Mouse (Mus musculus): Measurements from ENCODE around the gene Iqsec2. TPM values are rescaled to one million over a fixed set of nuclear protein-coding genes. Genes with fewer than 3 reads are reported as not detected.

Gene Iqsec2
- total and polyA plus RNA-seq, 3 experiments = 61.3 to 111 (median 75.9) TPM

DNA sequence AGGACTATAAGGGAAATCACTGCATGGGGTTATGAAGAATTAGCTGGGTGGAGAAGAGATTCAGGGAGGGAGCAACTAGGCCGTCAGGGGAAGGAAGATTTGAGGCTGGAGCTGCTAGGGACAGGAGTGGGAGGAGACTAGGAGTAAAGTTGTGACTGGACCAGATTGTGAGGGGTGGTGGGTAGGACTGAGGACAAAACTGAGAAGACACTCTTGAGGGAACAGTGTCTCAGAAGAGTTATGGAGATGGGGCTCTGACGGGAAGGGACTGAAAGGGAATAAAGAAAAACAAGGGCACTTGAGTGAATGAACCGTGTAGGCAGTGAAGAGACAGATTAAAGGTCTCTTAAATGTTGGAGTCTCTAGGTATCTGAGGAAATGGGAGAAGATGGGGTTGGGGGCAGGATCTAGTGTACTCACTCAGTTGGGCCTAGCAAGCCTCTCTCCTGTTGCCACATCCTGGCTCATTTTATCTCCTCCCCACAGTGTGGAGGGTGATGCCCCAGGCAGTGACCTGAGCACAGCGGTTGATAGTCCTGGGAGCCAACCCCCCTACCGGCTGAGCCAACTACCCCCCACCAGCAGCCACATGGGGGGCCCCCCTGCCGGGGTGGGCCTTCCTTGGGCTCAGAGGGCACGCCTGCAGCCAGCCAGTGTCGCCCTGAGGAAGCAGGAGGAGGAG is 58.5 kb downstream of the Iqsec2 start:
- Histone ChIP-seq H3K79me2 (replicated peaks; ENCODE audit: control insufficient read depth, insufficient read depth, low read length) (no peaks in the 10 kb centered on the region; the same call in 1 of the 2 replicates), H3K27ac (no peak overlapping the region), H3K4me3 (no peak overlapping the region), H3K9ac (ENCODE audit: low read depth, low read length) (no peak overlapping the region), H3K27me3 (ENCODE audit: control insufficient read depth, insufficient read depth, low read length) (no peaks in the 10 kb centered on the region), H3K4me1 (ENCODE audit: control insufficient read depth, insufficient read depth, low read length) (no peaks in the 10 kb centered on the region; the same call in 1 of the 2 replicates), H3K36me3 (ENCODE audit: control insufficient read depth, insufficient read depth, low read length) (no peaks in the 10 kb centered on the region)
- intact Hi-C loops (cut with DNase I) = no loop called here
- DNase-seq = no peak
- TF ChIP-seq POLR2A (IDR thresholded peaks at IDR 0.05; ENCODE audit: insufficient read depth, low read depth, low read length) = no peak
- no peak for TF ChIP-seq CTCF (IDR thresholded peaks at IDR 0.05)
- TF ChIP-seq EP300 (IDR thresholded peaks at IDR 0.05; ENCODE audit: insufficient read depth, low read depth, low read length) = no peak
- 43% methylated on average over 8 of the region's 8 CpGs for WGBS

DNA sequence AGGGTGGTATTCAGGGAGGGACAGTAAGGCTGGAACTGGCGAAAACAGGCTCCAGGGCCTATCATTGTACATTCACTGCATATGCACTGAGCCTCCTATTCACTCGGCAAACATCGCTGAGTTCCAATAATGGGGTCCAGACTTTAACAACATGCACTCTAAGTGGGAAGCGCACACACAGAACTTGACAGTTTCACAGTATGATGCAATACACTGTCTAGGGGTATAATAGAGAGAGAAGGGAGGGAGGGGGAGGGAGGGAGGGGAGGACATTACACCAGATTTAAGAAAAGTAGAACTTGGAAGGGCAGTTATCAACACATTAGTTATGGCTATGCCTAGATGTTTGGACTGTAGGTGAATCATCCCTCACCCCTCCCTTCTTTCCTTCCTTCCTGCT is 59.2 kb downstream of the Iqsec2 start:
- Histone ChIP-seq H3K27me3 (ENCODE audit: control insufficient read depth, insufficient read depth, low read length) (no peaks in the 10 kb centered on the region), H3K4me3 (no peak overlapping the region), H3K79me2 (replicated peaks; ENCODE audit: control insufficient read depth, insufficient read depth, low read length) (no peaks in the 10 kb centered on the region; the same call in 1 of the 2 replicates), H3K27ac (no peak overlapping the region), H3K36me3 (ENCODE audit: control insufficient read depth, insufficient read depth, low read length) (no peaks in the 10 kb centered on the region), H3K9ac (ENCODE audit: low read depth, low read length) (no peak overlapping the region), H3K4me1 (ENCODE audit: control insufficient read depth, insufficient read depth, low read length) (no peaks in the 10 kb centered on the region)
- TF ChIP-seq POLR2A (IDR thresholded peaks at IDR 0.05; ENCODE audit: insufficient read depth, low read depth, low read length) = no peak
- no peak for DNase-seq
- WGBS = 76% methylated on average over 4 of the region's 4 CpGs
- intact Hi-C loops (cut with DNase I) = no loop called here

DNA sequence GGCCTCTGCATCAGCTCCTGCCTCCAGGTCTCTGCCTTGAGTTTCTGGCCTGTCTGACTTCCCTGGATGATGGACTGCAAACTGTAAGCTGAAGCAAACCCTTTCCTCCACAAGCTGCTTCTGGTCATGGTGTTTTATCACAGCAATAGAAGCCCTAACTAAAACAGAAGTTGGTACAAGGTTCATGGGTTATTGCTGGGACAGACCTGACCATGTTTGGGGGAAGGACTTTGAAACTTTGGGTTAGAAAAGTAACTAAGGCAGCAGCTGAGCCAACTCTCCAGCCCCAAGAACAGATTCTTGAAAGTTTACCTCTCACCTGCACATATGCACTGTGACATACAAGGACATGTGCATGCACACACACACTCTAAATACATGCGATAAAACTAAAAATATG is 61.4 kb downstream of the Iqsec2 start:
- no peaks in the 10 kb centered on the region for H3K27me3 ChIP-seq (ENCODE audit: control insufficient read depth, insufficient read depth, low read length)
- WGBS = 93% methylated on average over 1 of the region's 1 CpGs
- no peak for TF ChIP-seq CTCF (IDR thresholded peaks at IDR 0.05)

DNA sequence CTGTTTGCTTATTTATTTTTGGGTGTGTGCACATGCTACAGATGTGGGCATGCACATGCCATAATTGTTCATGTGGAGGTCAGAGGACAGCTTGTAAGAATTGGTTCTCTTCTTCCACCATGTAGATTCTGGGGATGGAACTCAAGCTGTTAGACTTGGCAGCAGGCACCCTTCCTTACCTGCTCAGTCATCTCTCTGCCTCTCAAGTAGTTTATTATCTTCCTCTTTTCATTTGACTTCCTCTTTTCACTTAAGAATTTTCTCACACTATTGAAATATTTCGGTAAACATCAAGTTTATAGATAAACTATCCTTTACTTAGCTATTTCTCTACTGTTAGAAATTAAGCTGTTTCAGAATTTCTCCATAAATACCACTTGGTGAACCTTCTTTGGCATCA is 70.6 kb downstream of the Iqsec2 start:
- intact Hi-C loops (cut with DNase I) = no loop called here
- no peak for DNase-seq
- WGBS = 73% methylated on average over 1 of the region's 1 CpGs
- H3K27ac ChIP-seq = no peak overlapping the region
- no peaks in the 10 kb centered on the region for H3K36me3 ChIP-seq (ENCODE audit: control insufficient read depth, insufficient read depth, low read length)
- no peaks in the 10 kb centered on the region for H3K79me2 ChIP-seq (replicated peaks; ENCODE audit: control insufficient read depth, insufficient read depth, low read length)
- no peaks in the 10 kb centered on the region for H3K27me3 ChIP-seq (ENCODE audit: control insufficient read depth, insufficient read depth, low read length)
- no peak for TF ChIP-seq EP300 (IDR thresholded peaks at IDR 0.05; ENCODE audit: insufficient read depth, low read depth, low read length)
- H3K4me3 ChIP-seq = no peak overlapping the region
- H3K9ac ChIP-seq (ENCODE audit: low read depth, low read length) = no peak overlapping the region
- H3K4me1 ChIP-seq (ENCODE audit: control insufficient read depth, insufficient read depth, low read length) = no peaks in the 10 kb centered on the region; the same call in 1 of the 2 replicates

More for the DNA sequence above, 61.4 kb downstream of the Iqsec2 start:
- no peaks in the 10 kb centered on the region for H3K4me1 ChIP-seq (ENCODE audit: control insufficient read depth, insufficient read depth, low read length)
- DNase-seq = no peak
- H3K79me2 ChIP-seq (replicated peaks; ENCODE audit: control insufficient read depth, insufficient read depth, low read length) = no peaks in the 10 kb centered on the region
- no peak overlapping the region for H3K4me3 ChIP-seq
- no peak overlapping the region for H3K9ac ChIP-seq (ENCODE audit: low read depth, low read length)
- no peaks in the 10 kb centered on the region for H3K36me3 ChIP-seq (ENCODE audit: control insufficient read depth, insufficient read depth, low read length)
- H3K27ac ChIP-seq = no peak overlapping the region
- intact Hi-C loops (cut with DNase I) = no loop called here

DNA sequence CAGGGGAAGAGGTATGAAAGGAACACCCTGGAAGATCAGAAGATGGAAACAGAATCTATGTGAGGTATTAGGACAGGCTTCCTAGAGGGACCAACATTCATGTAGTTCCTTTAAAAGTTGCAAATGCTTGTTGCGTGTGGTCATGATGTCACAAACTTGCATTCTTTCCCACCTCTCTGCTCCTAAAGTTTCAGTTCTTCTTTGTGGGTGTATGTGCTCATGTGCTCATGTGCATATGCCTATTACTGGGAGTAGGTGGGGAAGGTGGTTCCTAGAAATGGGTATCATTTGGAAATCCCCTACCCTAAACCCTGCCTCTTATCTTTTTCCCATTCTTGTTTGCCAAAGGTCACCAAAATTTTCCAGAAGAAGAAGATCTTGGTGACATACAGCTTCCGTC is 74.5 kb downstream of the Iqsec2 start:
- H3K36me3 ChIP-seq (ENCODE audit: control insufficient read depth, insufficient read depth, low read length) = no peaks in the 10 kb centered on the region
- H3K4me3 ChIP-seq = no peak overlapping the region
- no peaks in the 10 kb centered on the region for H3K27me3 ChIP-seq (ENCODE audit: control insufficient read depth, insufficient read depth, low read length)
- no peak overlapping the region for H3K27ac ChIP-seq
- H3K79me2 ChIP-seq (replicated peaks; ENCODE audit: control insufficient read depth, insufficient read depth, low read length) = no peaks in the 10 kb centered on the region
- intact Hi-C loops (cut with DNase I) = no loop called here
- no peak for DNase-seq
- H3K4me1 ChIP-seq (ENCODE audit: control insufficient read depth, insufficient read depth, low read length) = no peaks in the 10 kb centered on the region; the same call in 1 of the 2 replicates
- no peak overlapping the region for H3K9ac ChIP-seq (ENCODE audit: low read depth, low read length)
- TF ChIP-seq CTCF (IDR thresholded peaks at IDR 0.05) (no peak), EP300 (IDR thresholded peaks at IDR 0.05; ENCODE audit: insufficient read depth, low read depth, low read length) (no peak), POLR2A (IDR thresholded peaks at IDR 0.05; ENCODE audit: insufficient read depth, low read depth, low read length) (no peak)
- WGBS = 83% methylated on average over 2 of the region's 2 CpGs

DNA sequence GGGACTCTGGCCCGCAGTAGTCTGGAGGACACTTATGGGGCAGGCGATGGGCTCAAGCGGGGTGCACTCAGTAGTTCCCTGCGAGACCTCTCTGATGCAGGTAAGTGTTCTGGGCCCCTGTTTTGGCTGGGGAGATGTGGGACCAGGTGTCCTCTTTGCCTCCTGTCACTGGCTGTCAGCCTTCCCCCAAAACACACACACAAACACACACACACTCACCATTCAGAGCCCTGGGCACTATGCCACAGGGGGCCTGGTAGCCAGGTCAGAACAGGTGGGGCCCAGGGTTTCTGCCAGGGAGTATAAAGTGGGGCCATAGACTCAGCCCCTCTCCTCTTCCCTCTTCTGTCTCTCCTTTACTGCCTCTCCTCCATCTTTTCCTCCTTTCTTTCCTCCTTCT is 77.7 kb downstream of the Iqsec2 start:
- no peak for DNase-seq
- no peak overlapping the region for H3K4me3 ChIP-seq
- H3K27ac ChIP-seq = no peak overlapping the region
- H3K79me2 ChIP-seq (replicated peaks; ENCODE audit: control insufficient read depth, insufficient read depth, low read length) = no peaks in the 10 kb centered on the region
- no peak overlapping the region for H3K9ac ChIP-seq (ENCODE audit: low read depth, low read length)
- WGBS = 59% methylated on average over 4 of the region's 4 CpGs
- no peaks in the 10 kb centered on the region for H3K27me3 ChIP-seq (ENCODE audit: control insufficient read depth, insufficient read depth, low read length)
- TF ChIP-seq POLR2A (IDR thresholded peaks at IDR 0.05; ENCODE audit: insufficient read depth, low read depth, low read length) (no peak), CTCF (IDR thresholded peaks at IDR 0.05) (no peak), EP300 (IDR thresholded peaks at IDR 0.05; ENCODE audit: insufficient read depth, low read depth, low read length) (no peak)
- H3K36me3 ChIP-seq (ENCODE audit: control insufficient read depth, insufficient read depth, low read length) = no peaks in the 10 kb centered on the region
- intact Hi-C loops (cut with DNase I) = loop anchor here (10.0 kb wide), 1 partner anchor 63 kb away; no protein-coding TSS in a partner anchor
- no peaks in the 10 kb centered on the region for H3K4me1 ChIP-seq (ENCODE audit: control insufficient read depth, insufficient read depth, low read length)

Data from heart, adult 2 months (tissue).